Mouse (Mus musculus): ENCODE results near the gene Mtln. TPM values are rescaled to one million over a fixed set of nuclear protein-coding genes. Genes with fewer than 3 reads are reported as not detected.
A peak's percentile ranks its signal among the peaks of the same experiment; 100 is the strongest.

The Mtln gene
- 4.0 TPM in 2 replicates for polyA plus RNA-seq (2012)

GRCm38 (mm10) chr2:127791919-127792603 is at the start of gene Mtln:
Gene Mtln, minus strand, starts transcription at chr2:127792488.
- H3K4me3 ChIP-seq (replicated peaks) = peak within 1 kb of the TSS; percentile 90
- no peak for TF ChIP-seq TAL1 (IDR thresholded peaks at IDR 0.05; ENCODE audit: low read length)
- no peak for TF ChIP-seq GATA1 (IDR thresholded peaks at IDR 0.05; ENCODE audit: low read length)
- H3K27me3 ChIP-seq (ENCODE audit: control insufficient read depth) = no peaks in the 10 kb centered on the region
- peaks cover 44% of the 10 kb centered on the region for H3K4me1 ChIP-seq (ENCODE audit: control insufficient read depth)
- no peaks in the 10 kb centered on the region for H3K36me3 ChIP-seq (ENCODE audit: control insufficient read depth)
- H3K9me3 ChIP-seq (ENCODE audit: control insufficient read depth, low read length) = no peaks in the 10 kb centered on the region

GRCm38 (mm10) chr2:127841402-127841801 is 49.1 kb upstream of the Mtln start:
- Histone ChIP-seq H3K4me3 (replicated peaks) (no peak overlapping the region), H3K4me1 (ENCODE audit: control insufficient read depth) (no peaks in the 10 kb centered on the region), H3K27me3 (ENCODE audit: control insufficient read depth) (peaks cover 59% of the 10 kb centered on the region), H3K36me3 (ENCODE audit: control insufficient read depth) (no peaks in the 10 kb centered on the region), H3K9me3 (ENCODE audit: control insufficient read depth, low read length) (no peaks in the 10 kb centered on the region)
- TF ChIP-seq TAL1 (IDR thresholded peaks at IDR 0.05; ENCODE audit: low read length) = no peak
- no peak for TF ChIP-seq GATA1 (IDR thresholded peaks at IDR 0.05; ENCODE audit: low read length)

GRCm38 (mm10) chr2:127839425-127839824 is 47.1 kb upstream of the Mtln start:
- Histone ChIP-seq H3K36me3 (ENCODE audit: control insufficient read depth) (no peaks in the 10 kb centered on the region), H3K9me3 (ENCODE audit: control insufficient read depth, low read length) (no peaks in the 10 kb centered on the region), H3K4me1 (ENCODE audit: control insufficient read depth) (no peaks in the 10 kb centered on the region), H3K4me3 (replicated peaks) (no peak overlapping the region), H3K27me3 (ENCODE audit: control insufficient read depth) (peaks cover 71% of the 10 kb centered on the region)
- no peak for TF ChIP-seq GATA1 (IDR thresholded peaks at IDR 0.05; ENCODE audit: low read length)
- TF ChIP-seq TAL1 (IDR thresholded peaks at IDR 0.05; ENCODE audit: low read length) = no peak

- Histone ChIP-seq H3K4me3 (replicated peaks) (no peak within 1 kb of the TSS), H3K4me1 (ENCODE audit: control insufficient read depth) (no peaks in the 10 kb centered on the region), H3K27me3 (ENCODE audit: control insufficient read depth) (peaks cover 76% of the 10 kb centered on the region), H3K36me3 (ENCODE audit: control insufficient read depth) (no peaks in the 10 kb centered on the region), H3K9me3 (ENCODE audit: control insufficient read depth, low read length) (no peaks in the 10 kb centered on the region)
- TF ChIP-seq TAL1 (IDR thresholded peaks at IDR 0.05; ENCODE audit: low read length) = no peak
- no peak for TF ChIP-seq GATA1 (IDR thresholded peaks at IDR 0.05; ENCODE audit: low read length)
These were observed 46.3 kb upstream of the Mtln start, which contains the start of gene Acoxl for GRCm38 (mm10) chr2:127838576-127838975. Gene Acoxl, plus strand, starts transcription at chr2:127838876.

- peak overlapping the region; percentile 100 for H3K4me3 ChIP-seq (replicated peaks)
- H3K4me1 ChIP-seq (ENCODE audit: control insufficient read depth) = peaks cover 20% of the 10 kb centered on the region
- TF ChIP-seq TAL1 (IDR thresholded peaks at IDR 0.05; ENCODE audit: low read length) (no peak), GATA1 (IDR thresholded peaks at IDR 0.05; ENCODE audit: low read length) (no peak)
These were observed 40.5 kb upstream of the Mtln start for GRCm38 (mm10) chr2:127832833-127833190.

GRCm38 (mm10) chr2:127832103-127832832 is 40.0 kb upstream of the Mtln start:
- peaks cover 21% of the 10 kb centered on the region for H3K27me3 ChIP-seq (ENCODE audit: control insufficient read depth)
- TF ChIP-seq GATA1 (IDR thresholded peaks at IDR 0.05; ENCODE audit: low read length) (no peak), TAL1 (IDR thresholded peaks at IDR 0.05; ENCODE audit: low read length) (no peak)
- H3K9me3 ChIP-seq (ENCODE audit: control insufficient read depth, low read length) = no peaks in the 10 kb centered on the region
- peaks cover 22% of the 10 kb centered on the region for H3K4me1 ChIP-seq (ENCODE audit: control insufficient read depth)
- H3K36me3 ChIP-seq (ENCODE audit: control insufficient read depth) = peaks cover 26% of the 10 kb centered on the region
- peak overlapping the region; percentile 100 for H3K4me3 ChIP-seq (replicated peaks)

More at GRCm38 (mm10) chr2:127832833-127833190, 40.5 kb upstream of the Mtln start:
- peaks cover 27% of the 10 kb centered on the region for H3K27me3 ChIP-seq (ENCODE audit: control insufficient read depth)
- H3K9me3 ChIP-seq (ENCODE audit: control insufficient read depth, low read length) = no peaks in the 10 kb centered on the region
- H3K36me3 ChIP-seq (ENCODE audit: control insufficient read depth) = peaks cover 21% of the 10 kb centered on the region

GRCm38 (mm10) chr2:127831401-127832102 is 39.3 kb upstream of the Mtln start, which contains the start of gene Bub1:
Gene Bub1, minus strand, starts transcription at chr2:127831865.
- peaks cover 34% of the 10 kb centered on the region for H3K36me3 ChIP-seq (ENCODE audit: control insufficient read depth)
- TF ChIP-seq GATA1 (IDR thresholded peaks at IDR 0.05; ENCODE audit: low read length) = no peak
- TF ChIP-seq TAL1 (IDR thresholded peaks at IDR 0.05; ENCODE audit: low read length) = no peak

GRCm38 (mm10) chr2:127789651-127790270 is 2.5 kb downstream of the Mtln start:
- H3K36me3 ChIP-seq (ENCODE audit: control insufficient read depth) = no peaks in the 10 kb centered on the region
- H3K9me3 ChIP-seq (ENCODE audit: control insufficient read depth, low read length) = no peaks in the 10 kb centered on the region
- no peaks in the 10 kb centered on the region for H3K27me3 ChIP-seq (ENCODE audit: control insufficient read depth)
- no peak for TF ChIP-seq TAL1 (IDR thresholded peaks at IDR 0.05; ENCODE audit: low read length)
- no peak for TF ChIP-seq GATA1 (IDR thresholded peaks at IDR 0.05; ENCODE audit: low read length)
- H3K4me3 ChIP-seq (replicated peaks) = peak overlapping the region; percentile 83
- H3K4me1 ChIP-seq (ENCODE audit: control insufficient read depth) = peaks cover 44% of the 10 kb centered on the region

More at GRCm38 (mm10) chr2:127831401-127832102, 39.3 kb upstream of the Mtln start, which contains the start of gene Bub1:
- H3K4me3 ChIP-seq (replicated peaks) = peak within 1 kb of the TSS; percentile 100
- no peaks in the 10 kb centered on the region for H3K9me3 ChIP-seq (ENCODE audit: control insufficient read depth, low read length)
- H3K27me3 ChIP-seq (ENCODE audit: control insufficient read depth) = peaks cover 19% of the 10 kb centered on the region
- peaks cover 22% of the 10 kb centered on the region for H3K4me1 ChIP-seq (ENCODE audit: control insufficient read depth)
